Mouse (Mus musculus): Measurements from ENCODE around the gene Ppa1. TPM values are rescaled to one million over a fixed set of nuclear protein-coding genes. Genes with fewer than 3 reads are reported as not detected.
A peak's percentile ranks its signal among the peaks of the same experiment; 100 is the strongest.

Gene Ppa1
- polyA plus RNA-seq, 1 experiment = 11.5 TPM

GRCm38 (mm10) chr10:61646557-61646956, 1.8 kb upstream of the Ppa1 start:
- peaks cover 13% of the 10 kb centered on the region for H3K4me1 ChIP-seq (ENCODE audit: control insufficient read depth, insufficient read depth, low read length)
- no peak overlapping the region for H3K27ac ChIP-seq (ENCODE audit: control insufficient read depth, insufficient read depth, low read depth, low read length)
- H3K27me3 ChIP-seq (ENCODE audit: control insufficient read depth, insufficient read depth, low read length) = no peaks in the 10 kb centered on the region
- TF ChIP-seq CTCF (IDR thresholded peaks at IDR 0.05; ENCODE audit: control insufficient read depth, insufficient read depth, insufficient replicate concordance, low read depth, low read length) (no peak), POLR2A (IDR thresholded peaks at IDR 0.05; ENCODE audit: control insufficient read depth, low read depth, low read length) (no peak)
- H3K4me3 ChIP-seq (ENCODE audit: control insufficient read depth, low read depth, low read length) = no peak overlapping the region
- no peaks in the 10 kb centered on the region for H3K36me3 ChIP-seq (ENCODE audit: control insufficient read depth, insufficient read depth, low read length)

GRCm38 (mm10) chr10:61648737-61649645, 639 bp downstream of the Ppa1 start:
- TF ChIP-seq POLR2A (IDR thresholded peaks at IDR 0.05; ENCODE audit: control insufficient read depth, low read depth, low read length) (no peak), CTCF (IDR thresholded peaks at IDR 0.05; ENCODE audit: control insufficient read depth, insufficient read depth, insufficient replicate concordance, low read depth, low read length) (no peak)
- H3K27me3 ChIP-seq (ENCODE audit: control insufficient read depth, insufficient read depth, low read length) = no peaks in the 10 kb centered on the region
- no peaks in the 10 kb centered on the region for H3K36me3 ChIP-seq (ENCODE audit: control insufficient read depth, insufficient read depth, low read length)
- peak overlapping the region; percentile 15 for H3K27ac ChIP-seq (ENCODE audit: control insufficient read depth, insufficient read depth, low read depth, low read length)
- peak overlapping the region; percentile 94 for H3K4me3 ChIP-seq (ENCODE audit: control insufficient read depth, low read depth, low read length)
- peaks cover 13% of the 10 kb centered on the region for H3K4me1 ChIP-seq (ENCODE audit: control insufficient read depth, insufficient read depth, low read length)

GRCm38 (mm10) chr10:61654105-61654504, 5.8 kb downstream of the Ppa1 start:
- TF ChIP-seq CTCF (IDR thresholded peaks at IDR 0.05; ENCODE audit: control insufficient read depth, insufficient read depth, insufficient replicate concordance, low read depth, low read length) = no peak
- TF ChIP-seq POLR2A (IDR thresholded peaks at IDR 0.05; ENCODE audit: control insufficient read depth, low read depth, low read length) = no peak
- Histone ChIP-seq H3K27me3 (ENCODE audit: control insufficient read depth, insufficient read depth, low read length) (no peaks in the 10 kb centered on the region), H3K4me3 (ENCODE audit: control insufficient read depth, low read depth, low read length) (no peak overlapping the region), H3K4me1 (ENCODE audit: control insufficient read depth, insufficient read depth, low read length) (peaks cover 2% of the 10 kb centered on the region), H3K27ac (ENCODE audit: control insufficient read depth, insufficient read depth, low read depth, low read length) (no peak overlapping the region), H3K36me3 (ENCODE audit: control insufficient read depth, insufficient read depth, low read length) (no peaks in the 10 kb centered on the region)

GRCm38 (mm10) chr10:61654691-61655090, 6.3 kb downstream of the Ppa1 start:
- TF ChIP-seq POLR2A (IDR thresholded peaks at IDR 0.05; ENCODE audit: control insufficient read depth, low read depth, low read length) (no peak), CTCF (IDR thresholded peaks at IDR 0.05; ENCODE audit: control insufficient read depth, insufficient read depth, insufficient replicate concordance, low read depth, low read length) (no peak)
- Histone ChIP-seq H3K36me3 (ENCODE audit: control insufficient read depth, insufficient read depth, low read length) (no peaks in the 10 kb centered on the region), H3K27me3 (ENCODE audit: control insufficient read depth, insufficient read depth, low read length) (no peaks in the 10 kb centered on the region), H3K27ac (ENCODE audit: control insufficient read depth, insufficient read depth, low read depth, low read length) (no peak overlapping the region), H3K4me1 (ENCODE audit: control insufficient read depth, insufficient read depth, low read length) (no peaks in the 10 kb centered on the region; the same call in 1 of the 2 replicates), H3K4me3 (ENCODE audit: control insufficient read depth, low read depth, low read length) (no peak overlapping the region)

GRCm38 (mm10) chr10:61655188-61655587, 6.8 kb downstream of the Ppa1 start:
- H3K4me1 ChIP-seq (ENCODE audit: control insufficient read depth, insufficient read depth, low read length) = no peaks in the 10 kb centered on the region; the same call in 1 of the 2 replicates
- H3K27me3 ChIP-seq (ENCODE audit: control insufficient read depth, insufficient read depth, low read length) = no peaks in the 10 kb centered on the region
- H3K36me3 ChIP-seq (ENCODE audit: control insufficient read depth, insufficient read depth, low read length) = no peaks in the 10 kb centered on the region
- no peak overlapping the region for H3K27ac ChIP-seq (ENCODE audit: control insufficient read depth, insufficient read depth, low read depth, low read length)
- no peak overlapping the region for H3K4me3 ChIP-seq (ENCODE audit: control insufficient read depth, low read depth, low read length)
- no peak for TF ChIP-seq CTCF (IDR thresholded peaks at IDR 0.05; ENCODE audit: control insufficient read depth, insufficient read depth, insufficient replicate concordance, low read depth, low read length)
- no peak for TF ChIP-seq POLR2A (IDR thresholded peaks at IDR 0.05; ENCODE audit: control insufficient read depth, low read depth, low read length)

- no peak for TF ChIP-seq CTCF (IDR thresholded peaks at IDR 0.05; ENCODE audit: control insufficient read depth, insufficient read depth, insufficient replicate concordance, low read depth, low read length)
- no peak for TF ChIP-seq POLR2A (IDR thresholded peaks at IDR 0.05; ENCODE audit: control insufficient read depth, low read depth, low read length)
- H3K27me3 ChIP-seq (ENCODE audit: control insufficient read depth, insufficient read depth, low read length) = no peaks in the 10 kb centered on the region
- H3K4me3 ChIP-seq (ENCODE audit: control insufficient read depth, low read depth, low read length) = no peak overlapping the region
- no peak overlapping the region for H3K27ac ChIP-seq (ENCODE audit: control insufficient read depth, insufficient read depth, low read depth, low read length)
- no peaks in the 10 kb centered on the region; the same call in 1 of the 2 replicates for H3K4me1 ChIP-seq (ENCODE audit: control insufficient read depth, insufficient read depth, low read length)
- H3K36me3 ChIP-seq (ENCODE audit: control insufficient read depth, insufficient read depth, low read length) = no peaks in the 10 kb centered on the region
Observed at GRCm38 (mm10) chr10:61656928-61657882, 8.9 kb downstream of the Ppa1 start.

GRCm38 (mm10) chr10:61657985-61658384, 9.6 kb downstream of the Ppa1 start:
- Histone ChIP-seq H3K4me1 (ENCODE audit: control insufficient read depth, insufficient read depth, low read length) (no peaks in the 10 kb centered on the region; the same call in 1 of the 2 replicates), H3K27ac (ENCODE audit: control insufficient read depth, insufficient read depth, low read depth, low read length) (no peak overlapping the region), H3K27me3 (ENCODE audit: control insufficient read depth, insufficient read depth, low read length) (no peaks in the 10 kb centered on the region), H3K36me3 (ENCODE audit: control insufficient read depth, insufficient read depth, low read length) (no peaks in the 10 kb centered on the region), H3K4me3 (ENCODE audit: control insufficient read depth, low read depth, low read length) (no peak overlapping the region)
- TF ChIP-seq CTCF (IDR thresholded peaks at IDR 0.05; ENCODE audit: control insufficient read depth, insufficient read depth, insufficient replicate concordance, low read depth, low read length) = no peak
- TF ChIP-seq POLR2A (IDR thresholded peaks at IDR 0.05; ENCODE audit: control insufficient read depth, low read depth, low read length) = no peak

Measured in testis, adult 2 months (tissue).